Mouse (Mus musculus) kidney, embryonic 14.5 days (tissue): ENCODE data around the gene Ephb1. TPM values are rescaled to one million over a fixed set of nuclear protein-coding genes. Genes with fewer than 3 reads are reported as not detected.

Experiments used
- ATAC-seq: fragments of 200-750 bp; cut with Nextera tagmentation; 2 replicates; pipeline ENCODE4 v1.8.0; 2017; ENCODE audit warnings: moderate number of reproducible peaks, mild to moderate bottlenecking, moderate TSS enrichment, moderate library complexity; ENCODE audit not compliant: low FRiP score, low TSS enrichment
- H3K27ac ChIP-seq: fragments of 300-500 bp; sonication (generic); 2 replicates; pipeline ENCODE4 v1.5.1; 2014; ENCODE audit warnings: low read depth, mild to moderate bottlenecking, low read length, moderate library complexity, mixed read lengths
- H3K27me3 ChIP-seq: fragments of 300-500 bp; sonication (generic); 2 replicates; pipeline ENCODE4 v1.6.1; 2014; ENCODE audit warnings: mild to moderate bottlenecking, low read length; ENCODE audit not compliant: control insufficient read depth, insufficient read depth
- H3K36me3 ChIP-seq: fragments of 300-500 bp; sonication (generic); 2 replicates; pipeline ENCODE4 v1.6.1; 2014; ENCODE audit warnings: low read length, mixed read lengths; ENCODE audit not compliant: control insufficient read depth, insufficient read depth
- H3K4me1 ChIP-seq: fragments of 300-500 bp; sonication (generic); 2 replicates; pipeline ENCODE4 v1.6.1; 2014; ENCODE audit warnings: low read length, mixed read lengths; ENCODE audit not compliant: control insufficient read depth, insufficient read depth
- H3K4me2 ChIP-seq: fragments of 300-500 bp; sonication (generic); replicated peaks from 2 replicates; pipeline ENCODE4 v1.6.1; 2014; ENCODE audit warnings: low read depth, mild to moderate bottlenecking, low read length
- H3K4me3 ChIP-seq: fragments of 300-500 bp; sonication (generic); 2 replicates; pipeline ENCODE4 v1.5.1; 2014; ENCODE audit warnings: mild to moderate bottlenecking, low read length
- H3K9ac ChIP-seq: fragments of 300-500 bp; sonication (generic); 2 replicates; pipeline ENCODE4 v1.6.1; 2014; ENCODE audit warnings: low read depth, mild to moderate bottlenecking, low read length, moderate library complexity
- H3K9me3 ChIP-seq: fragments of 300-500 bp; sonication (generic); 2 replicates; pipeline ENCODE4 v1.6.1; 2016; ENCODE audit warnings: low read length; ENCODE audit not compliant: control insufficient read depth
- WGBS: fragments of 180-500 bp; shearing (Covaris S2); extraction: QIAGEN DNeasy Blood & Tissue Kit; methylation state at CpG from one replicate; pipeline ENCODE4 v1.1.7; 2014; 5-methylcytosine and 5-hydroxymethylcytosine counted together
- polyA plus RNA-seq: library from polyadenylated mRNA; unstranded; fragments of >200 nt; fragmentation: Nextera tagmentation; extraction: Ambion mirVana; gene quantifications from 2 replicates; pipeline ENCODE4 v1.2.1, GENCODE M21; 2014

Ephb1 gene
- polyA plus RNA-seq, 1 experiment from 2014 or later, result 4.9 TPM

- H3K4me2 ChIP-seq, result no peak overlapping the region
- H3K9me3 ChIP-seq, result no peaks in the 10 kb centered on the region
- no peak for ATAC-seq
- no peaks in the 10 kb centered on the region for H3K27me3 ChIP-seq
- H3K4me3 ChIP-seq, result no peak overlapping the region
- H3K9ac ChIP-seq, result no peak overlapping the region
- H3K36me3 ChIP-seq, result no peaks in the 10 kb centered on the region
- no peaks in the 10 kb centered on the region for H3K4me1 ChIP-seq
- H3K27ac ChIP-seq, result no peak overlapping the region
- WGBS, result 64% methylated on average over 6 of the region's 6 CpGs
Measured at GRCm38 (mm10) chr9:102039011-102039733, 315.3 kb downstream of the Ephb1 start.

GRCm38 (mm10) chr9:102036132-102036531 lies 318.4 kb downstream of the Ephb1 start:
- WGBS, result 70% methylated on average over 5 of the region's 5 CpGs
- Histone ChIP-seq H3K9me3 (no peaks in the 10 kb centered on the region), H3K27me3 (no peaks in the 10 kb centered on the region), H3K27ac (no peak overlapping the region), H3K4me1 (no peaks in the 10 kb centered on the region), H3K4me2 (no peak overlapping the region), H3K9ac (no peak overlapping the region), H3K4me3 (no peak overlapping the region), H3K36me3 (no peaks in the 10 kb centered on the region)
- no peak for ATAC-seq

- WGBS, result 85% methylated on average over 5 of the region's 5 CpGs
- Histone ChIP-seq H3K4me3 (no peak overlapping the region), H3K4me1 (no peaks in the 10 kb centered on the region), H3K9ac (no peak overlapping the region), H3K4me2 (no peak overlapping the region), H3K9me3 (no peaks in the 10 kb centered on the region), H3K36me3 (no peaks in the 10 kb centered on the region), H3K27me3 (no peaks in the 10 kb centered on the region), H3K27ac (no peak overlapping the region)
- no peak for ATAC-seq
Measured at GRCm38 (mm10) chr9:102033231-102033630, 321.3 kb downstream of the Ephb1 start.

- H3K9me3 ChIP-seq, result no peaks in the 10 kb centered on the region
- no peak for ATAC-seq
- H3K4me3 ChIP-seq, result no peak overlapping the region
- no peak overlapping the region for H3K4me2 ChIP-seq
- H3K27me3 ChIP-seq, result no peaks in the 10 kb centered on the region
- no peak overlapping the region for H3K9ac ChIP-seq
- 47% methylated on average over 8 of the region's 8 CpGs for WGBS
- no peak overlapping the region for H3K27ac ChIP-seq
- H3K36me3 ChIP-seq, result no peaks in the 10 kb centered on the region
- no peaks in the 10 kb centered on the region for H3K4me1 ChIP-seq
Measured at GRCm38 (mm10) chr9:102032376-102032775, 322.1 kb downstream of the Ephb1 start.

- Histone ChIP-seq H3K27me3 (no peaks in the 10 kb centered on the region), H3K4me2 (no peak overlapping the region), H3K4me3 (no peak overlapping the region), H3K9ac (no peak overlapping the region), H3K36me3 (no peaks in the 10 kb centered on the region), H3K9me3 (no peaks in the 10 kb centered on the region), H3K27ac (no peak overlapping the region), H3K4me1 (no peaks in the 10 kb centered on the region)
- 76% methylated on average over 7 of the region's 7 CpGs for WGBS
- no peak for ATAC-seq
Measured at GRCm38 (mm10) chr9:102029661-102030060, 324.8 kb downstream of the Ephb1 start.

- Histone ChIP-seq H3K27me3 (no peaks in the 10 kb centered on the region), H3K9ac (no peak overlapping the region), H3K4me3 (no peak overlapping the region), H3K4me1 (no peaks in the 10 kb centered on the region), H3K36me3 (no peaks in the 10 kb centered on the region), H3K9me3 (no peaks in the 10 kb centered on the region), H3K4me2 (no peak overlapping the region), H3K27ac (no peak overlapping the region)
- no peak for ATAC-seq
- 70% methylated on average over 2 of the region's 2 CpGs for WGBS
Measured at GRCm38 (mm10) chr9:102026136-102026535, 328.4 kb downstream of the Ephb1 start.

GRCm38 (mm10) chr9:102025141-102025540 lies 329.4 kb downstream of the Ephb1 start:
- no peak overlapping the region for H3K4me2 ChIP-seq
- H3K9ac ChIP-seq, result no peak overlapping the region
- H3K27ac ChIP-seq, result no peak overlapping the region
- H3K27me3 ChIP-seq, result no peaks in the 10 kb centered on the region
- ATAC-seq, result no peak
- H3K36me3 ChIP-seq, result no peaks in the 10 kb centered on the region
- H3K9me3 ChIP-seq, result no peaks in the 10 kb centered on the region
- H3K4me3 ChIP-seq, result no peak overlapping the region
- no peaks in the 10 kb centered on the region for H3K4me1 ChIP-seq
- WGBS, result 91% methylated on average over 6 of the region's 6 CpGs

GRCm38 (mm10) chr9:102015516-102015915 lies 339.0 kb downstream of the Ephb1 start:
- Histone ChIP-seq H3K36me3 (no peaks in the 10 kb centered on the region), H3K4me1 (no peaks in the 10 kb centered on the region), H3K27ac (no peak overlapping the region), H3K27me3 (no peaks in the 10 kb centered on the region), H3K4me2 (no peak overlapping the region), H3K9ac (no peak overlapping the region), H3K4me3 (no peak overlapping the region), H3K9me3 (peaks cover 4% of the 10 kb centered on the region)
- ATAC-seq, result no peak

GRCm38 (mm10) chr9:102007706-102008105 lies 346.8 kb downstream of the Ephb1 start:
- Histone ChIP-seq H3K36me3 (no peaks in the 10 kb centered on the region), H3K9ac (no peak overlapping the region), H3K27me3 (no peaks in the 10 kb centered on the region), H3K4me3 (no peak overlapping the region), H3K27ac (no peak overlapping the region), H3K4me1 (no peaks in the 10 kb centered on the region), H3K9me3 (no peaks in the 10 kb centered on the region), H3K4me2 (no peak overlapping the region)
- WGBS, result 82% methylated on average over 10 of the region's 10 CpGs
- ATAC-seq, result no peak
